Mouse (Mus musculus): Measurements from ENCODE around the gene Cep41.

The Cep41 gene

GRCm38 (mm10) chr6:30620994-30621393, 72.6 kb downstream of the Cep41 start:
- no peak for DNase-seq

GRCm38 (mm10) chr6:30620591-30620990, 73.0 kb downstream of the Cep41 start:
- no peak for DNase-seq

GRCm38 (mm10) chr6:30619606-30620005, 73.9 kb downstream of the Cep41 start:
- no peak for DNase-seq

GRCm38 (mm10) chr6:30618735-30619134, 74.8 kb downstream of the Cep41 start:
- DNase-seq: no peak

GRCm38 (mm10) chr6:30617959-30618590, 75.5 kb downstream of the Cep41 start:
- no peak for DNase-seq

- no peak for DNase-seq
These were observed 76.3 kb downstream of the Cep41 start for GRCm38 (mm10) chr6:30617020-30617958.

GRCm38 (mm10) chr6:30616491-30616941, 77.0 kb downstream of the Cep41 start:
- DNase-seq: no peak

- no peak for DNase-seq
These were observed 77.8 kb downstream of the Cep41 start for GRCm38 (mm10) chr6:30615741-30616140.

GRCm38 (mm10) chr6:30614251-30614650, 79.3 kb downstream of the Cep41 start:
- DNase-seq: no peak

- no peak for DNase-seq
These were observed 82.3 kb downstream of the Cep41 start for GRCm38 (mm10) chr6:30611212-30611611.

GRCm38 (mm10) chr6:30610710-30611109, 82.8 kb downstream of the Cep41 start, which contains the start of gene Cpa5:
Cpa5 (plus strand) TSS chr6:30611010.
- no peak for DNase-seq

GRCm38 (mm10) chr6:30605672-30606071, 87.9 kb downstream of the Cep41 start:
- DNase-seq: no peak

- DNase-seq: no peak
These were observed 88.4 kb downstream of the Cep41 start for GRCm38 (mm10) chr6:30605111-30605510.

GRCm38 (mm10) chr6:30604342-30604867, 89.1 kb downstream of the Cep41 start:
- no peak for DNase-seq
